Mouse (Mus musculus) kidney, adult 2 months (tissue): ENCODE measurements around the gene Glis1.

ENCODE experiments used
- CTCF ChIP-seq: fragments of 200-500 bp; conservative IDR thresholded peaks from 2 replicates; pipeline ENCODE4 v1.5.1; 2011; ENCODE audit warnings: low read depth, mild to moderate bottlenecking, control low read depth, low read length, moderate library complexity, mixed read lengths; ENCODE audit not compliant: insufficient read depth, insufficient read length
- POLR2A ChIP-seq: fragments of 200-500 bp; IDR thresholded peaks from one replicate; pipeline ENCODE4 v1.6.1; 2011; ENCODE audit warnings: low read depth, low read length, control low read depth

GRCm38 (mm10) chr4:107520816-107521215, 86.4 kb downstream of the Glis1 start:
- TF ChIP-seq POLR2A (no peak), CTCF (no peak)
